Mouse (Mus musculus): ENCODE results near the gene Jak1. TPM values are rescaled to one million over a fixed set of nuclear protein-coding genes. Genes with fewer than 3 reads are reported as not detected.

Gene Jak1
- polyA plus RNA-seq (2012; ENCODE audit: insufficient read depth, insufficient read length, missing spikeins): 45.5 and 51.7 TPM in 2 replicates

GRCm38 (mm10) chr4:101264741-101265513, at the start of gene Jak1:
Gene Jak1 (minus strand): TSS chr4:101265282.
- Histone ChIP-seq H3K27ac (replicated peaks; ENCODE audit: low read depth, low read length) (peak within 1 kb of the TSS; percentile 88), H3K4me1 (ENCODE audit: control insufficient read depth, insufficient read depth, insufficient read length, low read length) (peaks cover 14% of the 10 kb centered on the region)

GRCm38 (mm10) chr4:101312055-101312454, 47.0 kb upstream of the Jak1 start:
- Histone ChIP-seq H3K4me1 (ENCODE audit: control insufficient read depth, insufficient read depth, insufficient read length, low read length) (no peaks in the 10 kb centered on the region), H3K4me3 (ENCODE audit: insufficient read depth, low read depth, low read length) (no peak overlapping the region), H3K27ac (replicated peaks; ENCODE audit: low read depth, low read length) (no peak overlapping the region)

More at GRCm38 (mm10) chr4:101264741-101265513, at the start of gene Jak1:
- H3K4me3 ChIP-seq (ENCODE audit: insufficient read depth, low read depth, low read length): peak within 1 kb of the TSS; percentile 84

- Histone ChIP-seq H3K27ac (replicated peaks; ENCODE audit: low read depth, low read length) (no peak overlapping the region), H3K4me3 (ENCODE audit: insufficient read depth, low read depth, low read length) (no peak overlapping the region), H3K4me1 (ENCODE audit: control insufficient read depth, insufficient read depth, insufficient read length, low read length) (no peaks in the 10 kb centered on the region)
Observed at GRCm38 (mm10) chr4:101308166-101308565, 43.1 kb upstream of the Jak1 start.

DNA sequence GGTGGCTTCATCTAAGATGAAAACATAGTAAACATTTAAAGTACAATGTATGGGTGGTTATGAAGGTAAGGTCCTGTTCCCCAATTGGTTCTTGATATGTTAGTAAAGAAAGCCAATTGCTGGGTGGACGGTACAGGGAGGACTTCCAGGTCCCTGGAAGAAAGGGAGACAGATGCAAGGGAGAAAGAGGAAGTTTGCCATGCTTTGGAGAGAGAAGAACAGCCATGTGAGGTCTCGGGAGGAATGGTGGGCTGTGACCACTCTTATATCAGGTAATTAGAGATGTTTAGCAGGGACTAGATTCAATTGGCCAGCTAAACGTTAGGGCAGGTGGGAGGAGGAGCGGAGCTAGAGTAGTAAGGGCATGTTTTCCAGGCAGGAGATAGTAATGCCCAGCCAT, 42.2 kb upstream of the Jak1 start:
- no peaks in the 10 kb centered on the region for H3K4me1 ChIP-seq (ENCODE audit: control insufficient read depth, insufficient read depth, insufficient read length, low read length)
- H3K27ac ChIP-seq (replicated peaks; ENCODE audit: low read depth, low read length): no peak overlapping the region
- H3K4me3 ChIP-seq (ENCODE audit: insufficient read depth, low read depth, low read length): no peak overlapping the region

DNA sequence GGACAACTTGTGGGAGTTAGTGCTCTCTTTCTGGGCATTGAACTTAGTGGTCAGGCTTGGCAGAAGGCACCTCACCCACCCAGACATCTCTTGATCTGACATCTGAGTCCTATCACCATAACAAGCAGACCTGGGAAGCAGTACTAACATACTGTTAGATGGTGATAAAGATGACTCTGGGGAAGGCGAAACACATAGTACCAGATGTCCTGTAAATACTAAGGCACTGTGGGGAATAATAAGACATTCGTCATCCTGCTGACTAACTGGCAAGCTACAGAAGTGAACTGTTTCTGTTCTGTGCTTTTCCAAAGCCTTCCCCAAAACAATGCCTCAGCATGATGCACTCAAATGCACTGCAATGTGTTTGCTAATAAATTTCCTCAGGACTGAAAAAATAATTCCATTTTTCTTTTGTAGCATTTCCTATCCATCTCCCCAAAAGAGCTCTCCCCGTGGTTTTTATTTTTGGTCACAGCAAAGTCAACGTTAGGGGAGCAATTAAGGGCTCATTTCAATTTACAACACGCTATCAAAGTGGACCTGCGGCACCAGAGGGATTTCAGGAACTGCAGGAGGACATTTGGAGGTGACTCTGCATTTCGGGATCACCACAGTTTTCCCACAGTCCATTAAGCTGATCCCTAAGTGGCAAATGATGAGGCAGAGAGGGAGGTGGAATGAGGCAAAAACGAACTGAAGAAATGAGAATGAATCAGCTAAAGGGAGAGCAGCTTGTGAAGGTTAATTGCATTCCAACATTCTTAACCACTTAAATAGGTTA, 41.2 kb upstream of the Jak1 start:
- no peak overlapping the region for H3K4me3 ChIP-seq (ENCODE audit: insufficient read depth, low read depth, low read length)
- H3K4me1 ChIP-seq (ENCODE audit: control insufficient read depth, insufficient read depth, insufficient read length, low read length): no peaks in the 10 kb centered on the region
- no peak overlapping the region for H3K27ac ChIP-seq (replicated peaks; ENCODE audit: low read depth, low read length)

DNA sequence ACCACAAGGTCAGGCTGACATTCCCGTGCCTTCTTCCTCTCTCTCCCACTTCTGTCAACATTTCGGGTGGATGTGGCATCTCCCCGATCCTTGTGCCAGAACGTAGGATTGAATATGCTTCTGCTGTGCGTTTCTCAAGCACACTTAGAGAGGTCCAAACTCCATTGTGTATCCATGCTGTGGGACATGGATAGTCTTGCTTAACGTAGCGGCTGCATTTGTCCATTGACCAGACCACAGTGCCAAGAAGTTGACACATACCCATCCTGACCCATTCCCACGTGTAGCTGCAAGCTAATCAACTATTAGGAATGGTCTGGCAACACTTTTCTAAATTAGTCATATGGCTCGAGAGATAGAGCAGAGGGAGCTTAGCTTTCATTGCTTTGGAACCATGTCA, 40.0 kb upstream of the Jak1 start:
- H3K4me1 ChIP-seq (ENCODE audit: control insufficient read depth, insufficient read depth, insufficient read length, low read length): no peaks in the 10 kb centered on the region
- no peak overlapping the region for H3K27ac ChIP-seq (replicated peaks; ENCODE audit: low read depth, low read length)
- H3K4me3 ChIP-seq (ENCODE audit: insufficient read depth, low read depth, low read length): no peak overlapping the region

DNA sequence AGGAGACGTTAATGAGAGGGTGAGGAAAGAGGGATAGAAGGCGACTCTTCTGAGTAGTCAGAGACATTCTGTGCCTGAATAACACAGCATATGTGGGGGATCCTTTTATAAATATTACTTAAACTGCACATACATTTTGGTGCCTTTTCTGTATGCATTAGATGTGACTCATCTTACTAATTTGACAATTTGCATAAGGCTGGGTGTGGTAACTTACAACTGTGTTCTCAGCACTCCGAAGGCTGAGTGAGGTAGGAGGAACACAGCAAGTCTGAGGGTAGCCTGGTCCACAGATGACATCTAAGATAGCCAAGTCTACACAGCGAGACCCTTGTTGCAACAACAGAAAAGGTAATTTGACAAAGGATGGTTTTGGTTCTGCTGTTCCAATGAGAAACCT, 39.0 kb upstream of the Jak1 start:
- Histone ChIP-seq H3K4me3 (ENCODE audit: insufficient read depth, low read depth, low read length) (no peak overlapping the region), H3K27ac (replicated peaks; ENCODE audit: low read depth, low read length) (no peak overlapping the region), H3K4me1 (ENCODE audit: control insufficient read depth, insufficient read depth, insufficient read length, low read length) (no peaks in the 10 kb centered on the region)

DNA sequence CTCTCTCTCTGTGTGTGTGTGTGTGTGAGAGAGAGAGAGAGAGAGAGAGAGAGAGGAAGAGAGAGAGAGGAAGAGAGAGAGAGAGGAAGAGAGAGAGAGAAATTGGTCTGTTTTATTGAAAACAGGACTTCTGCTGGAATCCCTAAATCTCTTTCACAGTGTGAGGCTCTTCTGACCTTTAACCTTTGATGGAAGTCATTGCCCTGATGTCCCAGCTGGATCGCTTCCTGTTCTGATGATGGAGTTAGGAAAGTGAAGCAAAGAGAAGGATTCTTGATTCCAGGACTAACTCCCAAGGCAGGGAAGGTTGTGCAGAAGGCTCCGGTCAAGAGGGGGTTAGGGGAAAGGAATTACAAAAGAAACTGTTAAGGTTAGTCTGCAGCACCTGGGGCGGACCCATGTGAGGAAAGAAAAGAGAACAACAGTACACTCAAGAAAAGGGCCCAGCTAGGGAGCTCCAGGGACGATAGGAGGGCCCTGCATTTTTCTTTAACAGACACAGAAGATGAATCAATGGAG, 35.4 kb upstream of the Jak1 start:
- no peak overlapping the region for H3K4me3 ChIP-seq (ENCODE audit: insufficient read depth, low read depth, low read length)
- H3K27ac ChIP-seq (replicated peaks; ENCODE audit: low read depth, low read length): no peak overlapping the region
- no peaks in the 10 kb centered on the region for H3K4me1 ChIP-seq (ENCODE audit: control insufficient read depth, insufficient read depth, insufficient read length, low read length)

GRCm38 (mm10) chr4:101298311-101298990, 33.4 kb upstream of the Jak1 start:
- H3K4me1 ChIP-seq (ENCODE audit: control insufficient read depth, insufficient read depth, insufficient read length, low read length): 0 out of 2 replicates have a peak, but pooled peaks cover 4% of the 10 kb centered on the region
- H3K27ac ChIP-seq (replicated peaks; ENCODE audit: low read depth, low read length): no peak overlapping the region
- no peak overlapping the region for H3K4me3 ChIP-seq (ENCODE audit: insufficient read depth, low read depth, low read length)

DNA sequence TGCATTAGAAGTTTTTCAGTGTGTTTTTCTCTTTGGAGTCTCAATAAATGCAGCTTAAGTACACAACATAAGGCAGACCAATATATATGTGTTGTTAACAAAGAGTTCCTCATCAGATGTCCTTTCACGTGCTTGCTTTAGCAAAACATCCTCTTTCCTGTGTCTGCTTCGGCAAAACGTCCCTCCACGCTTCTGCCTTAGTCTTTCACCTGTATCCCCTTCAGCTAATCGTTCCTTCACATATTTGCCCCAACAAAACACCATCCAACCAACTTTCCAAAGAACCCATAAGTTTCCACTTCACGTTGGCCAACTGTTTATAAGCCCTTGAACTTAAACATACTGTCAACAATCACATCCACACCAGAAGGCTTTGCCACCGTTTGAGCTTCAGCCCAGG, 31.8 kb upstream of the Jak1 start:
- Histone ChIP-seq H3K27ac (replicated peaks; ENCODE audit: low read depth, low read length) (no peak overlapping the region), H3K4me3 (ENCODE audit: insufficient read depth, low read depth, low read length) (no peak overlapping the region), H3K4me1 (ENCODE audit: control insufficient read depth, insufficient read depth, insufficient read length, low read length) (0 out of 2 replicates have a peak, but pooled peaks cover 4% of the 10 kb centered on the region)

- no peak overlapping the region for H3K27ac ChIP-seq (replicated peaks; ENCODE audit: low read depth, low read length)
Observed at GRCm38 (mm10) chr4:101295788-101296187, 30.7 kb upstream of the Jak1 start.

DNA sequence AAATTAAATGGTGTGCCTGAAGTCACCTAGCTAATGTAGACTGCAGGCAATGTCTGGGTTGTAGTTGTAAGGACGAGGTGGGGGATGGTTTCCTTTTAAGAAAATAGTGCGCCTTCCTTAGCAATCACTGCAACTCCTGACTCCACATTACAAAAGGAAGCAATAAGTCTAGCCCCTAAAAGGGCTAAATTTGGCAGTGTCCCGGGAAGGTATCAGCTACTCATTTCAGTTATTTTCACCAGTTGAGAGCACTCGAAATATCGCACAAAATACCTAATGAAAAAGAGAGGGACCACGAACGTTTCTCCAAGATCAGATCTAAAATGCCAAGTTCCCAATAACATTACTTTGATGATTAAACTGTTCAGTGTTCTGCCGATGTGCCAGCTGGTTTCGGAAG, 28.6 kb upstream of the Jak1 start:
- Histone ChIP-seq H3K27ac (replicated peaks; ENCODE audit: low read depth, low read length) (peak overlapping the region; percentile 88; the same call in 1 of the 2 replicates), H3K4me1 (ENCODE audit: control insufficient read depth, insufficient read depth, insufficient read length, low read length) (0 out of 2 replicates have a peak, but pooled peaks cover 4% of the 10 kb centered on the region), H3K4me3 (ENCODE audit: insufficient read depth, low read depth, low read length) (peak overlapping the region; percentile 71)

More at GRCm38 (mm10) chr4:101295788-101296187, 30.7 kb upstream of the Jak1 start:
- H3K4me1 ChIP-seq (ENCODE audit: control insufficient read depth, insufficient read depth, insufficient read length, low read length): 0 out of 2 replicates have a peak, but pooled peaks cover 4% of the 10 kb centered on the region
- H3K4me3 ChIP-seq (ENCODE audit: insufficient read depth, low read depth, low read length): no peak overlapping the region

GRCm38 (mm10) chr4:101292736-101293541, 27.9 kb upstream of the Jak1 start:
- H3K27ac ChIP-seq (replicated peaks; ENCODE audit: low read depth, low read length): peak overlapping the region; percentile 95
- peak overlapping the region; percentile 71 for H3K4me3 ChIP-seq (ENCODE audit: insufficient read depth, low read depth, low read length)
- 0 out of 2 replicates have a peak, but pooled peaks cover 4% of the 10 kb centered on the region for H3K4me1 ChIP-seq (ENCODE audit: control insufficient read depth, insufficient read depth, insufficient read length, low read length)

All from brown adipose tissue, adult 24 weeks (tissue).